Mouse (Mus musculus) embryonic facial prominence, embryonic 15.5 days (tissue): Measurements from ENCODE around the gene Ano7. TPM values are rescaled to one million over a fixed set of nuclear protein-coding genes. Genes with fewer than 3 reads are reported as not detected.
"Not testable (repeated sequence)": the region's sequence is repeated elsewhere in the genome, so short reads cannot be mapped to it uniquely, and the experiment has no call there.

Source experiments
- ATAC-seq: fragments of 200-750 bp; cut with Nextera tagmentation; 2 replicates; pipeline ENCODE4 v1.8.0; 2017; ENCODE audit warnings: low read depth, moderate TSS enrichment; ENCODE audit not compliant: insufficient number of reproducible peaks, low FRiP score, low TSS enrichment
- H3K27ac ChIP-seq: fragments of 300-500 bp; sonication (generic); replicated peaks from 2 replicates; pipeline ENCODE4 v1.5.1; 2015; ENCODE audit warnings: mild to moderate bottlenecking, inconsistent platforms
- H3K27me3 ChIP-seq: fragments of 300-500 bp; sonication (generic); 2 replicates; pipeline ENCODE4 v1.6.1; 2015; ENCODE audit warnings: inconsistent platforms
- H3K36me3 ChIP-seq: fragments of 300-500 bp; sonication (generic); 2 replicates; pipeline ENCODE4 v1.6.1; 2015; ENCODE audit warnings: mild to moderate bottlenecking, inconsistent platforms
- H3K4me1 ChIP-seq: fragments of 300-500 bp; sonication (generic); 2 replicates; pipeline ENCODE4 v1.6.1; 2015; ENCODE audit warnings: inconsistent platforms
- H3K4me2 ChIP-seq: fragments of 300-500 bp; sonication (generic); replicated peaks from 2 replicates; pipeline ENCODE4 v1.6.1; 2015; ENCODE audit warnings: mild to moderate bottlenecking, inconsistent platforms
- H3K4me3 ChIP-seq: fragments of 300-500 bp; sonication (generic); replicated peaks from 2 replicates; pipeline ENCODE4 v1.5.1; 2015; ENCODE audit warnings: mild to moderate bottlenecking, inconsistent platforms
- H3K9ac ChIP-seq: fragments of 300-500 bp; sonication (generic); 2 replicates; pipeline ENCODE4 v1.6.1; 2015; ENCODE audit warnings: inconsistent platforms
- H3K9me3 ChIP-seq: fragments of 300-500 bp; sonication (generic); replicated peaks from 2 replicates; pipeline ENCODE4 v1.6.1; 2016; ENCODE audit warnings: inconsistent platforms
- WGBS: fragments of 180-500 bp; shearing (Covaris S2); methylation state at CpG from one replicate; pipeline ENCODE4 v1.1.7; 2015; 5-methylcytosine and 5-hydroxymethylcytosine counted together
- microRNA-seq: library from miRNA; unstranded; fragments of <30 nt; microRNA quantifications from one replicate; pipeline ENCODE4, GENCODE M21; 2016; ENCODE audit warnings: borderline number of aligned reads
- polyA plus RNA-seq: library from polyadenylated mRNA; unstranded; fragments of >200 nt; fragmentation: Nextera tagmentation; extraction: Ambion mirVana; gene quantifications from 2 replicates; pipeline ENCODE4 v1.2.1, GENCODE M21; 2015

Ano7 gene
- polyA plus RNA-seq, 1 experiment from 2014 or later = 3.7 TPM

DNA sequence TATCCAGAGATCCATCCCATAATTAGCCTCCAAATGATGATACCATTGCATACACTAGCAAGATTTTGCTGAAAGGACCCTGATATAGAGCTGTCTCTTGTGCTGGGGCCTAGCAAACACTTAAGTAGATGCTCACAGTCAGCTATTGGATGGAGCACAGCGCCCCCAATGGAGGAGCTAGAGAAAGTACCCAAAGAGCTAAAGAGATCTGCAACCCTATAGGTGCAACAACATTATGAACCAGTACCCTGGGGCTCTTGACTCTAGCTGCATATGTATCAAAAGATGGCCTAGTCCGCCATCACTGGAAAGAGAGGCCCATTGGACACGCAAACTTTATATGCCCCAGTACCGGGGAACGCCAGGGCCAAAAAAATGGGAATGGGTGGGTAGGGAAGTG is 76.4 kb downstream of the Ano7 start:
- H3K27me3 ChIP-seq, H3K4me2 ChIP-seq, H3K4me1 ChIP-seq, H3K4me3 ChIP-seq, H3K36me3 ChIP-seq, H3K9me3 ChIP-seq, ATAC-seq, H3K9ac ChIP-seq, H3K27ac ChIP-seq: not testable (repeated sequence)
- 82% methylated on average over 5 of the region's 5 CpGs for WGBS

DNA sequence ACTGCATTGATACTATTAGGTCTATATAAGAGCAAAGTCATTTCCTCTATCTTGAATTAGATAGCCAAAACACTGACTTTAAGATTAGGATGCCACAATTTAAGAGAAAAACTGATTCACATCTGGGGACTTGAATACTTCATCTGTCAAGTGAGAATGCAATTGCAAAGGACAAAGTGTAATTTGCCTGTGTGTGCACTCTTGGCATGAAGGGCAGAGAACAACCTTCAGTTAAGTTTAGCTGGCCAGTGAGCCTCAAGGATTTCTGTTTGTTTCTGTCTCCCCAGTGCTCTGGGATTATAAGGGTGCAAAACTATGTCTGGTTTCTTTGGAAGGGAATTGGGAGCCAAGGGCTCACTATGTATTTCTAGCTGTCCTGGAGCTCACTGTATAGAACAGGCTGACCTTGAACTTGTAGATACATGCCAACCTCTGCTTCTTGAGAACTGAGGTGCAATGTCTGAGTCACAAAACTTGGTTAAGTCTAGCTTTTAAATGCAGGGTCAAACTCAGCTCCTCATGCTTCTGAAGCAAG is 80.1 kb downstream of the Ano7 start:
- no peaks in the 10 kb centered on the region for H3K9me3 ChIP-seq
- H3K4me2 ChIP-seq = no peak overlapping the region
- no peaks in the 10 kb centered on the region for H3K27me3 ChIP-seq
- H3K36me3 ChIP-seq = no peaks in the 10 kb centered on the region
- H3K27ac ChIP-seq = no peak overlapping the region
- no peak for ATAC-seq
- H3K4me1 ChIP-seq = no peaks in the 10 kb centered on the region
- no peak overlapping the region for H3K4me3 ChIP-seq
- no peak overlapping the region for H3K9ac ChIP-seq

Small RNA genes lying within 50 kb of the gene (microRNA-seq; reads per million reads assigned to microRNA genes)
- gene Mir6345 (not detected), gene Mir6902 (not detected)

Other genes with a start within 250 kb of the Ano7 start
- 0.11 TPM in 1 of 2 replicates, not detected in the other for gene Agxt, start 238.7 kb upstream of the Ano7 start, polyA plus RNA-seq
- 18.3 and 21.8 TPM in 2 replicates for gene 2310007B03Rik, start 213.0 kb upstream of the Ano7 start, polyA plus RNA-seq
- gene Crocc2, start 205.2 kb upstream of the Ano7 start, polyA plus RNA-seq = 2.8 and 5.8 TPM in 2 replicates
- 14.4 and 16.0 TPM in 2 replicates for gene Sned1, start 138.1 kb upstream of the Ano7 start, polyA plus RNA-seq
- gene Mterf4, start 68.0 kb upstream of the Ano7 start, polyA plus RNA-seq = 33.1 and 33.3 TPM in 2 replicates
- gene Ppp1r7, start 31.1 kb upstream of the Ano7 start, polyA plus RNA-seq = 48.9 and 50.2 TPM in 2 replicates
- 12.4 and 14.2 TPM in 2 replicates for gene Pask, start 30.4 kb upstream of the Ano7 start, polyA plus RNA-seq
- gene Hdlbp, start 104.9 kb downstream of the Ano7 start, polyA plus RNA-seq = 186 and 188 TPM in 2 replicates
- 10.9 and 11.3 TPM in 2 replicates for gene Farp2, start 138.1 kb downstream of the Ano7 start, polyA plus RNA-seq